Mouse (Mus musculus): ENCODE measurements around the gene Atrnl1.

The Atrnl1 gene

DNA sequence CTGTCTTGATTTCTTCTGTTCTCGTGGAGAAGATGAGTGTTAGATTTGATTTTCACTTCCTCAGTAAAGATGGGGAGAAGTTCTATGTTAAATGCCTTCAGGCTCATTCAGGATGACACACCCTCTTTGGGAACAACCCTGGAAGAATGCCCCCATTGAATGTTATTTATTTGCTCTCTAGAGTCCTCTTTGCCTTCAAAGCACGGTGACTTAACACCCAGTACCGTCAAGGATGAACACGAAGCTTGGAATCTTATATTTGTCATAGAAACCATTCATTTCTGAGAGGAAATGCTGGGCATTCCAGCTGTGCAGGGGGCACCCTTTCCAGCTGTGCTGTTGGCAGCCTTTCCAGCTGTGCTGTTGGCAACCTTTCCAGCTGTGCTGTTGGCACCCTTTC, 212.6 kb downstream of the Atrnl1 start:
- WGBS = 65% methylated on average over 4 of the region's 4 CpGs

DNA sequence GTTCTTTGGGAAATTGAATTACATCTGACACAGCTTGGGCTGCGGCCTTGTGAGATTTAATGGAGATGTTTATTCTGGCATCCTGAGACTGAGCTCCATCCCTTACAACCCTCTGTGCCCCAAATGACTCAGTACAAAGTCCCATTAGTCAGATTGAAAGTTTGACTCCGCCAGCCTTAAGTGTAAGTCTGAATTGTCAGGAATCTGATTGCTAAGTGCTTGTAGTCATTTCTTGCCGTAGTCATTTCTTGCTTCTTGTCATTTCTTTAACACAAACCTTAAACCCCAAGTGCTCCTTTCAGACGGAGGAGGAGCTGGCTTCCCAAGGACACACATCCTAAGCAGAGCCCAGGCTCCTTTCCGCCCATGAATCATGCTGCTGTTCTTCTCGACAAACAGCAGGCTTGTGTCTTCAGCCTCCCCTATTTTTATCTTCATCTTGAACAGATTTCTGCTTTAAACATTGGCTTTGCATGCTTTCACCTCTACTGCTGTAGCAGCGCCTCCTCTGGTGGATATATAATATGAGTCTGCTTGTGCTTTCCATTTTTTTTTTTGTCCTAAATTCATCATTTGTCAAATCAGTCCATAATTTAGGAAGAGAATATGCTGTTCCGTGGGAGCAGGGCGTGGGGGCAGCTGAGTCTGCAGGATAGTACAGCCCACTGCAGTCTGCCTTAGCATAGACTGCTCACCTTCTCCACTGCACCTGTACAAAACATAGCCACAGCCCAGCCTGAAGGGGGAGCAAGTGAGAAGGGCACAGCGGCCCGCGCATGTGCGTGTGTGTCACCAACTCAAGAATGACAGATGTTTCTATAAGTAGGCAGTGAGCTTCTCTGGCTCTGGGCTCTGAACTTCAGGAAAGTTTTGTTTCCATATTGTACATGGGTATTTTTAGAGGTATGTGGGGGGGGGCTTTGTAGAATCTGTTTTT, 214.7 kb downstream of the Atrnl1 start:
- WGBS = 58% methylated on average over 13 of the region's 13 CpGs

DNA sequence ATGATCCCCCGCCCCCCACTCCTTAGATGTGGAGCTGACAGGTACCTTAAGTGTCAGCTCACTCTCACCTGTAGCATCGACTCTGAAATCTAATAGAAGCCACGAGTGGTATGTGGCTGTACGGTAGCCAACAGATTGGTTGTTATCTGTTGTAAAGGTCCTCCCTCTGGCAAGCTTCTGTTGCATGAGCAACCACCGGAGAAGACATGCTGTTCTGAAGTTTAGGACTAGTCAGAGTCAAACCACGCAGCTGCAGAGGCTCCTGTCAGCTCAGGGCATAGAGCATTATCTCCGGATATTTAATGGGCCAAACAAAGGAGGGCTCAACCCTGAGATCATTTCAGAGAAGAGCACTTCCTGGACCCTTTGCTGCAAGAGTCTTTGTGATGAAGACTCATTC, 222.2 kb downstream of the Atrnl1 start:
- 86% methylated on average over 7 of the region's 7 CpGs for WGBS

DNA sequence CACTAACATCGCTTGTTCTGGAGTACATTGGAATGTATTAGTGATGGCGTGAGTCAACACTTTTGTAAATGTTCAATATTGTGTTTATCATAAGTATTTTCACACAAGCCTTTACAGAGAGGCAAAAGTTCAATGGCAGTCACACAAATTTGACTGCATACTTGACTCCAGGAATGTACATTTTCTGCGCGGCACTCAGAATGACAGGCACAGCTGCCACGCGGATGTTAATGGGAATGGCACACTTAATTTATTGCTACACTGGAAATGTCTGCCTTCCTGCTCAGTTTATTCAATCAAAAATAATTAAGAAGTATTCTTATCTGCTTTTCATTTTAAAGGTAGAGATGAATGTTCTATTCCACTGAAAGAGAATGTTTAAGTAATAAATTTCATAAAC, 227.0 kb downstream of the Atrnl1 start:
- 91% methylated on average over 6 of the region's 6 CpGs for WGBS

DNA sequence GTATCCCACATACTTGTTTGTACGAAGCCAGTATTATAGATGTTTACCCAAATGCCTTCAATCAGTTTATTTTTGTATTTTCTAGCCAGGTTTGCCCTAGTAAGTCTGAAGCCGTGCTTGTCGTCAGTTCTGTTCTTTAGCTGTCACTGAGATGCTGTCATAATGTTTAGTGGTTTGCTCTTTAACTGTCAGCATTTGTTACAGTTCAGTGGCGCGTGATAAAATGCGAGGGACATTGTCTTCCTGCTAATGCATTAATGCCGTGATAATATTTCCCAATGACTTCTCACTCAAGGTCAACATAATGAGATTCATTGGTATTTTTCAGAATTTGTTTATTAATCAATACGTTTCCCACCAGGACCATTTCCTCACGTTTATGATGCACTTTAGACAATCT, 227.7 kb downstream of the Atrnl1 start:
- 90% methylated on average over 9 of the region's 9 CpGs for WGBS

DNA sequence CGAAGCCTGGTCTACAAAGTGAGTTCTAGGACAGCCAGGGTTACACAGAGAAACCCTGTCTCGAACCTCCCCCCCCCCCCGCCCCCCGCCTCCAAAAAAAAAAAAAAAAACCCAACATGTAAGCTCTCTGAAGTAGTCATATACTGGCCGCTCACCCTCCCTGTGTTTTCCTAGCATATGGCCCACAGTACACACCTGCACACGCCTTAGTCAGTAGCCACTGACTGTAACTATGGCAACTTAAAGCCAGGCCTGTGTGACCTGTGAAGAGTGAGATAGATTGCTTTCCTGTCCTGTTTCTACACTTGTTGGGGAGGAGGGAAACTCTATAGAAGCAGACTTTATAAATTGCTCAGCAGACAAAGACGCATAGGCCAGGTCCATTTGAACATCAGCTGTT, 239.1 kb downstream of the Atrnl1 start:
- WGBS = 82% methylated on average over 4 of the region's 7 CpGs

DNA sequence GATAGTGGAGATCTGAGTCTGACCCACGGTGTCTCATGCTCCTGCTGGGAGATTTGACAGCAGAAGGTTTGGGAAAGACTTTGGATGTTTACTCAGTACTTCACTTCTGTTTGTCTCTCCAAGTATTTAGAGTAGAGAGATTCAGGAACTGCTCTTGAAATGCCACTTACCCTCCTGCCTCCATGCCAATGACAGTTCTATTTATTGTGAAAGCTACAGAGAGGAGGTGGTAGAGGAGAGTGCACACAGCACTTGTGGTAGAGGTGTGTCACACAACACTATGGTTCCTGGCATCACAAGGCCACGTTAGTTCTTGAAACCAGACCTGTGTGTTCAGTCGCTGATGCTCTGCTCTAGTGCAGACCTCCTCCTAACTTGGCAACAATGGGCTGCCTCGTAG, 257.5 kb downstream of the Atrnl1 start:
- 88% methylated on average over 4 of the region's 4 CpGs for WGBS

DNA sequence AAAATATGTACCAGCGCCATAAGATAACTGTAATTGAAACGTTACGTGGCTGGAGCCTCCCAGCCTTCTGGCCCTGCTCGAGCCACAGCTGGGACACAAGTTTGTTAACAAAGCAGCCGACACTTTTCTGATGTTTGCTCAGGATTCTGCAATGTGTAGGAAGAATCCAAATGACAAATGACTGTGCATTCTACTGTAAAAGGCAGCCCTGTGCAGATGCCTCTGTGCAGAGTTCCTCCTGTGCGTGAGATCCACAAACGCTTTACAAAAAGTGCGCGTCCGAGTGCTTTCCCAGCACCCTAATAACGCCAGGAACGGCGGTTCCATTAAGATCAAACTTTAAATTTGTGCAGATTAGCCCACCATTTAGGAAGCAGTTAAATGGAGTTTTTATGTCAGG, 260.0 kb downstream of the Atrnl1 start:
- WGBS = 56% methylated on average over 13 of the region's 13 CpGs

DNA sequence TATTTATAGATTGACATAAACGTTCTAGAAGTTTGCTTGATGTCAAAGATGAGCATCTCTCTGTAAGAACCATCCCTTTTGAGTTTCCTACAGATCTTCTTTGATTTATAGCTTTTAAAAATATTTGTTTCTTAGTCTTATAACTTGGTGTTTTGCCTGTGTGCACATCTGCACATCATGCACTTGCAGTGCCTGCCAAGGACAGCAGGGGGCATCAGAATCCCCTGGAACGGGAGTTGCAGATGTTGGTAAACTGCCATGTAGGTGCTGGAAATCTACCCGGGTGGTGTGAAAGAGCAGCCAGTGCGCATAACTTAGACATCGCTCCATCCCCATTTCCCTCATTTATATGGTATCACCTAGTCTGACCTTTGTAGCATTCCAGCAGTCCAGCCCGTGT, 265.2 kb downstream of the Atrnl1 start:
- 83% methylated on average over 6 of the region's 6 CpGs for WGBS

DNA sequence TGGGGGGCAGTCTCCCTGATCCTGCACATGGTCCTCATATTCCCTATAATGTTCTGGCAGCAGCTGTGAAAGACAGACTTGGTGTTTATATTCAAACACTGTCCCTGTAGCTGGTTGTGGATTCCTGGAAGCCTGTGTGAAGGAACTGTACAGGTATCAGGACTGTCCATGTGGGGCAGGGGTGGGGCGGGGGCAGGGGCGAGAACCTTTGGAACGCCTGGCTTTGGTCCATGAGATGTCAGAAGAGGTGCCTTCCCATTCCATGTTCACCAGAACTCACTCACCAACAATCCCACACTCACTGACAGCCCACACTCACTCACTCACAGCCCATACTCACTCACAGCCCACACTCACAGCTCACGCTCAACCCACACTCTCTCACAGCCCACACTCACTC, 266.5 kb downstream of the Atrnl1 start:
- WGBS = 97% methylated on average over 4 of the region's 4 CpGs

DNA sequence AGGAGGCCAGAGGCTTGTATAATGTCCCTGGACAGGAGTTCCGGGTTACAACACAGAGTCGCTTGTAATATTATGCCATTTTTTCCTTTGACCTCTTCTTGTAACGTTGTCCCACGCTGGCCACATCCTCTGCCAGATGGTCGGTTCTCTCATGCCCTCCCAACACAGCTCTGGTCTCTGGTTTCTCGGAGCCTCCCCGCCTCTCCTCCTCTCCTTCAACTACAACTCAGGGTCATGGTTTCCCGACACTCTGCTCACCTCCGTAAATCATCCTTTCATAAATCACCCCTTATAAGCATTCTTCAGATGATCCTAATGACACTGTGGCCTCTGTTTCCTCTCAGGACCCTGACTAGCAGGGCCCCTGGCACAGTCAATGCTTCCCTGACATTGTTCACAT, 267.7 kb downstream of the Atrnl1 start:
- WGBS = 91% methylated on average over 9 of the region's 9 CpGs

DNA sequence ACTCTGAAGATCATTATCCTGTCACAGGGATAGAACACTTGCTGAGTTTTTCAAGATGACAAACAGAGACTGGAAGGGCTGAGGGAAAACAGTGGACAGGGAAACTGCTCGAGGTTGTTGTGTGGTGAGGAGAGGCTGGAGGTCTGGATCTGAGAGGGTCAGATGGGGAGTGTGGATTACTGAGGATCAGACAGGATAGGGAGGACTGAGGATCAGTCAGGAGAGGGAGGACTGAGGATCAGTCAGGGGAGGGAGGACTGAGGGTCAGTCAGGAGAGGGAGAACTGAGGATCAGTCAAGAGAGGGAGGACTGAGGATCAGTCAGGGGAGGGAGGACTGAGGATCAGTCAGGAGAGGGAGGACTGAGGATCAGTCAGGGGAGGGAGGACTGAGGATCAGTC, 269.0 kb downstream of the Atrnl1 start:
- WGBS = 95% methylated on average over 1 of the region's 1 CpGs

DNA sequence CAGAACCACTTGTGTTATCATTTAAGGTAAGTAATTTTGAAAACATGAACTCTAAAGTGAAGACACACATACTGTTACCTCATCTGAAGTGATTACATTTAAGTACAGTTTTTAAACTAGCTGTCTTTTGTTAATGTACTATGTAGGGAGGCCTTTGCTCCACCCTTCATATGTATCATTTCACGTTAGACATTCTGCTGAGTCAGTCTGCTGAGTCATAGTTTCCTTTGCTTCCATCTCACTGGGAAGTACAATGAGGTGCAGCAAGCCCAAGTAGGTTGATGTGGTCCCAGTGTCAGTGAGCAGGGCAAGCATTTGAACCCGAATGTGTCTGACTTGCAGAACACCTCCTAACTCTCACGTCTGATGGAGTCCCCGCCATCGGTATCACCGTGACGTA, 271.1 kb downstream of the Atrnl1 start:
- 88% methylated on average over 7 of the region's 7 CpGs for WGBS

DNA sequence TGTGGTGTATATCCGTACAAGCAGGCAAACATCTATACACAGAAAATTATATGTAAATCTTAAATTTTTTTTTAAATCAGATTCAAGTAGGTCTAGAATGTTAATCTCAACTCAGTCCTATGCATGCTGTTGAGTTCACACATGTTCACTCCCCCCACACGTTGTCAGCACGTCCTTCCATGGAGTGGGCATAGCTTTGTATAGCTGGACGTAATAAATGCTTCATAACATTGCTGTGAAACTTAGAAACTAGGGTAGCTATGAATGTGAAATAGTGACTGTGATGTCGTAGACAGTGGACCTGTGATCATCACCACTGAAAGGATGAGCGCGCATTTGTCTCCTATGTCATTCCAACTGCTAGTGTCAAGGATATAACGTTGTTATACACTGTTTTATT, 278.0 kb downstream of the Atrnl1 start:
- WGBS = 87% methylated on average over 8 of the region's 8 CpGs

DNA sequence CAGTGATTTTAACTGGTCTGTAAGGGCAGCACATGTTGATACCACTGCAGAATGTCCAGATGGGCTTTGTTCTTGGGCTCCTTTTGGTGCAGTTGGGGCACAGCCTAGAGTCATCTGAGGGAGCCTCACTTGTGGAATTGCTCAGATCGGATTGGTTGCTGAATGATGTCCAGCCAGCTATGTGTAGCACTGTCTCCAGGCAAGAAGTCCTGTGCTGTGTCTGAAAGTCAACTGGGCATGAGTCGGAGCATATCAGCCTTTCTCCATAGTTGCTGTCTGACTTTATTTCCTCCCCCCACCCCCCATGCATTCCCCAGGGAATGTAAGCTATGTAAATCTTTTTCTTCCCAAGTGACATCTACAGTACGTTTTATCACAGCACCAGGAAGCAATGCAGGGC, 278.9 kb downstream of the Atrnl1 start:
- 74% methylated on average over 3 of the region's 3 CpGs for WGBS

DNA sequence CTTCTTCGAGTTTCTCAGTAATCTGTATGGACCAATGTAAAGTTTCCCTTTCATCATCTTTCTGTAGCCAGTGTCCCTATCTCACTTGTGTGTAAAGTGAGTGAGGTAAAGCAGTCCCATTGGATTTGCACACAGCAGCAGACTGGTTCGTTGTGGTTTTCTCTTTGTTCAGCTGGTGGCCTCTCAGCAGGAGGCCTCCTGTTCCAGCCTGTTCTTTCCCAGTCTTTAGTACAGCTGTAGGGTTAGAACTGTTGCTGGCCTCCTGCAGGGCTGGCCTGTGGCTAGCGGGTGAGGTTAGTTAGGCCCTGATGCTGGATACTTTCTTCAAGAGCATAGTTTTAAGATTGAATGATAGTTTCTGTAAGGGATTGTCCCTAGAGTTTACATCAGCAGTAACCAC, 280.1 kb downstream of the Atrnl1 start:
- WGBS = 68% methylated on average over 3 of the region's 3 CpGs

DNA sequence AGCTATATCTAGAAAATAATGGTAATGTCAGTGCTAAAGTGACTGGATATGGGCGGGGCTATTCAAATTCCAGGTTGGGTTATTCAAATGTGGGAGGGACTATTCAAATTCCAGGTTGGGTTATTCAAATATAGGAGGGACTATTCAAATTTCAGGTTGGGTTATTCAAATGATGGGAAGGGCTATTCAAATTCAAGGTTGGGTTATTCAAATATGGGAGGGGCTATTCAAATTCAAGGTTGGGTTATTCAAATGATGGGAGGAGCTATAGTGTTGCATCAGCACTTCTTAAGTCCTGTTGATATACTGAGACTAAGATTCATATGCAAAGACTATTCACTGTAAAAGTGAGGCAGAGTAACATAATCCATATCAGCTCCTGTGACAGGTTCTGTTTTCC, 283.4 kb downstream of the Atrnl1 start:
- 81% methylated on average over 1 of the region's 1 CpGs for WGBS

DNA sequence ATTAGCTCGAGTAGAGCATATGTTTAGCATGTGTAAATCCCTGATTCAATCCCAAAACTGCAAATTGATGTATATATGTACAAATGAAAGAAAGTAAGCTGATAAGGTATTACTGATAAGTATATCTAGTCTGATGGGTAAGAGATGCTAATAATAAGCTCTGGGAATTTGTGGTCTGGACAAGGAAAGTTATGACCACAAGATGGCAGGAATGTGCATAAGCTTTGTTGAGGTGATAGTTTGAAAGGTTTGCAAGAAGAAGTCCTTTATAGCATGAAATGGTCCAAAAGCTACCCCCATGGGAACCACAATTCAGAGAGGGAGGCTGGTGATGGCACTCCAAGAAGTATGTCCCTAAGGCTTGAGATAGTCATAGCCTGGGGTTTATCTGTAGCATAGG, 289.2 kb downstream of the Atrnl1 start:
- WGBS = 63% methylated on average over 1 of the region's 1 CpGs

DNA sequence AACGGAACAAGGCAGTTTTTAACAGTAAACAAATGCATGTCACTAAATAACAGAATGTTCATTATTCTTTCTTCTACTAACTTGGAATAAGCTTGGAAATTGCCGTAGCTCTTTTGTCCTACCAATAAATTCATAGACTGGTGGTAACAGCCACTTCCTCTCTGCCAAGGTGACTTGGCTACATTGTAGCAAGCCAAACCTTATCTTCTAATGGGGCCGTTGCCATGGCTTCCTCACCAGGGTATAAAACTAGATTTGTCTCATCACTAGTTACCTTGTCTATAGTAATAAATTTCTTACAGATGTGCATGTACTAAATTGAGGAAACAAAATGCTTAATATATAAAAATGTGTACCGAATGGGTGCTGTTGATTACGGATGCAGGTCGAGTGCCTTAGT, 298.6 kb downstream of the Atrnl1 start:
- WGBS = 91% methylated on average over 6 of the region's 6 CpGs

DNA sequence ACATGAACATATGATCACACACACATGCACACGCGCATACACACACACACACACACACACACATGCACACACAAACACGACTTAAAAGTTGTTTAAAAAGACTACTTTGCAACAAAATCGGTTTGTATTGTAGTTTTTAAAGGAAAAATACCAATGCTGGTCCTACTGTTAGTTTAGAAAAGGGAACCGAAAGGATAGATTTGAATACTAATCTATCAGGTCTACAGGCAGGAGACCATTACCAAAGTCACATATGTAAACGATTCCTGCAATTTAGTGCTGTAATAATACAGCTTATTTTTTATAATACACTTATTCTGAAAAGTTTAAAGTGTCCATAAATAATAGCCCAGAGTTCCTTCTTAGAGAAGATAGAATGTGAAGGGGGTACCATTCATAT, 299.8 kb downstream of the Atrnl1 start:
- WGBS = 92% methylated on average over 6 of the region's 6 CpGs

DNA sequence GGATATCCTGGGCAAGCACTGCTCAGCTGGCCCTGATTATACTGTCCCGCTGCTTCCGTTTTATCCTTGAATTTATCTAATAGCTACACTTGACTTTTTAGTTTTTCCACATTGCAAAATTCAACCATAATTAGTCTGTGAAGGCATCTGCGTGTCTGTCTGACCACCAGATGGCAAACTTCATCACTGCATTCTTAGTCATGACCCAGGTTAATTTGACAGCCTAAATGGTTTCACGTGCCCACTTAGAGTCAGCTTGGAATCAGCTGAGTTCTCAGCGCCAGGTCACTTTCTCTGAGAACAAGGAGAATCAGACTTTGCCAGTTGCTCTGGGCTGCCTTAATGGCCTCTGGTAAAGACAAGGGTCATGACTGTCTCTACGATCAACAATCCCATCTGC, 305.5 kb downstream of the Atrnl1 start:
- WGBS = 65% methylated on average over 6 of the region's 6 CpGs

DNA sequence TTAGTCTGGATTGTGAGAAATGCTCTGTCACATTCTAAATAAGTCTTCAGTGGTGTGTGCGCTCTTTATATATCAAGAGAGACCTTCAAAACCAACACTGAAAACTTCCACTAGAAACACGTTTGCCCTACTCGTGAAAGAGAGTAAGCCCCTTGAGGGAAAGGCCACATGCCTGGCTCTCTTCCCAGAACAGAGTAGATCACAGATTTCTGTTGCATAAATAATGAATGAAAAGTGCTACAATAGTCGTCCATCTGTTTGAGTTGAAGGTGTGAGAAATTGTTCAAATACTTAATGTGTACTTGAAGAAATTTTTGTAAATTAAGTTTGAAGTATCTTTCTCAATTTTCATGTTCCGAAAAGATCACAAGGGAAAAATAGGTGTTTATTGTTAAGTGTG, 312.2 kb downstream of the Atrnl1 start:
- 61% methylated on average over 5 of the region's 5 CpGs for WGBS

DNA sequence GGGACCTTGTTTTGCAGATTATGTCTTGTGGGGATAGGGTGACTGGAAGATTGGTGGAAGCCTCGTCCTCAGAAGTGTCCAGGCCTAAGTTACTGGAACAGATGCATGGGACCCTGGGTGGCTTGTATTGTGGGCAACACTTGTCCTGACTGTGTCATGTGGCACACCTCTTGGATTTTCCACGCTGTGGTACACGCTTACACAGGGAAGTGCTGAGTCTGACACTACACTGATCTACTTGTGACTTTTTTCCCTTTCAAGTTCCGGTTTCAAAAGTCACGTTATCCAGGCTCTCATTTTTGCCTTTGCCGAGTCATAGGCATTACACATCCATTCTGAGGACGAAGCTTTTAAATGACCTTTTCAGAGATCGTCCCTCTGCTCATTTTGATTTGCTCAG, 314.0 kb downstream of the Atrnl1 start:
- WGBS = 82% methylated on average over 8 of the region's 8 CpGs

DNA sequence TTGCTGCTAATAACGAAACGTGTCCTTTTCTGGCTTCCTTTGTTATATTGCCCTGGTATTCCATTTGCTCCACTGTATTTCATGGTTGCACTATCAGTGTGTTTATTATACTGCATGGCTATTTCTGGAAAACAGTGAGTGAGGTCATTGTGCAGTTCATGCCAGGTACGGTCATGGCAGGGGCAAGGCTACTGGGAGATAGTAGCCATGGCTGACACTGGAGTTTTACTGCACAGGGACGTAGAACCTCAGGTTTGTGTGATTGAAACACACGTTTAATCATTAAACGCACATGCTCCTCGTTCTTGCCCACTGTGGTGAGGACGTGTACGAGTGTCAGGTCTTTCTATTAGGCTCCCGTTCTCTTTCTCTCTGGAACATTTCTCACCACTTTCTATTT, 314.8 kb downstream of the Atrnl1 start:
- 85% methylated on average over 10 of the region's 10 CpGs for WGBS

Measured in cerebral cortex, adult 2 months (tissue).